Comparison of ENCODE assay signal across 14 mouse cellular contexts in the genomic region with DNA sequence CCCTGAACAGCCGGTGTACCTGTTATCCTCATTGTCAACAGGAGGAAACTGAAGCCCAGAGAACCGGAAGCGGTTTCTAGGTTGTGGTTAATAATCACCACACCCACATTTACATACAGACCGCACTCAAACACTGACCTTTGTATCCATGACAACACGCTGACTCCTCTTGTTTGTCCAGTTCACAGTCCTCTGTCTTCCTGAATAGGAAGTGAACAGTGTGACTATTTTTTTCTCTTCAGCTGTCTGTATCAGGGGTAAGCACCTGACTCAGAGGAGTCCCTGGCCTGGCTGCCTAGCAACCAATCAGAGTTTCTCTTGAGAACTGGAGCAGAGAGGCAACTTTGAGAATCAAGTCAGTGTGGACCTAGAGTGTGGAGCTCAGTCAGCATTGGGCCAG.
DNase-seq lines count a peak whose midpoint lies in the region.
"Had no signal": no experiment of that assay in that cellular context is flagged by ENCODE, and none has a peak within 500 bp of the region (broad histone marks: within the 10 kb centered on the region; RNA-seq: fewer than 3 reads in every experiment).

No protein-coding gene starts in this region.

- H3K36me3 ChIP-seq in heart, embryonic 10.5 days = no peaks in the 10 kb centered on the region
- H3K36me3 ChIP-seq in embryonic facial prominence, embryonic 10.5 days (replicated peaks) = no peaks in the 10 kb centered on the region
- H3K36me3 ChIP-seq: forebrain, embryonic 12.5 days had no signal

- peak; percentile 90 for DNase-seq in heart, adult 11 months
- DNase-seq in heart, embryonic 10.5 days (ENCODE audit: low spot score) = no peak
- DNase-seq in CD4-positive helper T cell, adult 2 months (ENCODE audit: low read depth, low spot score) = peak; percentile 8
- peak; percentile 2 to 19 for DNase-seq in kidney, adult 8-10 months
- peak; percentile 45 for DNase-seq in lung, postnatal 36 days
- no peak for DNase-seq in thymus, postnatal 14 days
- DNase-seq in MN1 (ENCODE audit: low spot score) = no peak
- DNase-seq in embryonic facial prominence, embryonic 10.5 days (ENCODE audit: low spot score) = no peak
- DNase-seq: adrenal gland, adult 2 months; cerebellum, adult 8-10 months; heart, postnatal 36 days; left cerebral cortex, postnatal 4 days; right cerebral cortex, postnatal 4 days had no signal

- no peak overlapping the region for H3K27ac ChIP-seq in heart, embryonic 10.5 days
- H3K27ac ChIP-seq in embryonic facial prominence, embryonic 10.5 days (replicated peaks) = no peak overlapping the region
- H3K27ac ChIP-seq: forebrain, embryonic 12.5 days had no signal

- H3K27me3 ChIP-seq in heart, embryonic 10.5 days (ENCODE audit: insufficient read depth, poor library complexity, severe bottlenecking) = no peaks in the 10 kb centered on the region; the same call in 1 of the 2 replicates
- no peaks in the 10 kb centered on the region for H3K27me3 ChIP-seq in embryonic facial prominence, embryonic 10.5 days (replicated peaks; ENCODE audit: low read depth, poor library complexity, severe bottlenecking)
- H3K27me3 ChIP-seq: forebrain, embryonic 12.5 days had no signal

- no peaks in the 10 kb centered on the region for H3K9me3 ChIP-seq in heart, embryonic 10.5 days
- H3K9me3 ChIP-seq in embryonic facial prominence, embryonic 10.5 days = peaks cover 3% of the 10 kb centered on the region; the same call in 1 of the 2 replicates
- H3K9me3 ChIP-seq: forebrain, embryonic 12.5 days had no signal

- 84% methylated on average over 5 of the region's 5 CpGs for WGBS in heart, embryonic 10.5 days
- 81% methylated on average over 5 of the region's 5 CpGs for WGBS in embryonic facial prominence, embryonic 10.5 days

- H3K4me3 ChIP-seq in heart, embryonic 10.5 days = no peak overlapping the region
- no peak overlapping the region for H3K4me3 ChIP-seq in embryonic facial prominence, embryonic 10.5 days
- H3K4me3 ChIP-seq: forebrain, embryonic 12.5 days had no signal

- H3K4me1 ChIP-seq in heart, embryonic 10.5 days = 0 out of 2 replicates have a peak, but pooled peaks cover 3% of the 10 kb centered on the region
- no peaks in the 10 kb centered on the region for H3K4me1 ChIP-seq in embryonic facial prominence, embryonic 10.5 days

Comparison
In these comparisons a context has a peak if more than half of its experiments do, and no peak if none do; other contexts are left out.
1. DNase-seq: peak in heart, adult 11 months (single experiment), CD4-positive helper T cell, adult 2 months (single experiment), kidney, adult 8-10 months (2 of 2) and lung, postnatal 36 days (single experiment); none in heart, embryonic 10.5 days (single experiment), thymus, postnatal 14 days (single experiment), MN1 (single experiment) and embryonic facial prominence, embryonic 10.5 days (single experiment).